Mouse (Mus musculus): ENCODE results near the gene 2010003K11Rik.

- TF ChIP-seq MYOG (IDR thresholded peaks at IDR 0.05; ENCODE audit: control insufficient read depth, extremely low read depth, insufficient read length) = no peak
- TF ChIP-seq CTCF (IDR thresholded peaks at IDR 0.05; ENCODE audit: control insufficient read depth, insufficient read depth, insufficient read length) = no peak
- no peak for TF ChIP-seq MAX (IDR thresholded peaks at IDR 0.05)
- TF ChIP-seq CEBPB (IDR thresholded peaks at IDR 0.05; ENCODE audit: low read depth) = no peak
- no peak for TF ChIP-seq FOSL1 (IDR thresholded peaks at IDR 0.05; ENCODE audit: insufficient read depth, low read length, poor library complexity, severe bottlenecking)
- TF ChIP-seq MYOD1 (IDR thresholded peaks at IDR 0.05; ENCODE audit: control insufficient read depth, insufficient read length, low read depth) = no peak
- no peak for TF ChIP-seq USF1 (IDR thresholded peaks at IDR 0.05; ENCODE audit: low read depth)
Observed at GRCm38 (mm10) chr19:4452525-4452924, 45.9 kb downstream of the 2010003K11Rik start.
